Mouse (Mus musculus) lung, adult 2 months (tissue): ENCODE data around the gene Abcb1b.

Experiments
- CTCF ChIP-seq: fragments of 200-500 bp; IDR thresholded peaks from 2 replicates; pipeline ENCODE4 v1.5.1; 2011; ENCODE audit warnings: mild to moderate bottlenecking, low read length, control low read depth; ENCODE audit not compliant: insufficient read depth
- POLR2A ChIP-seq: fragments of 200-500 bp; IDR thresholded peaks from 2 replicates; pipeline ENCODE4 v1.6.1; 2011; ENCODE audit warnings: low read depth, mild to moderate bottlenecking, control low read depth, low read length, borderline replicate concordance; ENCODE audit errors: extremely low read depth

DNA sequence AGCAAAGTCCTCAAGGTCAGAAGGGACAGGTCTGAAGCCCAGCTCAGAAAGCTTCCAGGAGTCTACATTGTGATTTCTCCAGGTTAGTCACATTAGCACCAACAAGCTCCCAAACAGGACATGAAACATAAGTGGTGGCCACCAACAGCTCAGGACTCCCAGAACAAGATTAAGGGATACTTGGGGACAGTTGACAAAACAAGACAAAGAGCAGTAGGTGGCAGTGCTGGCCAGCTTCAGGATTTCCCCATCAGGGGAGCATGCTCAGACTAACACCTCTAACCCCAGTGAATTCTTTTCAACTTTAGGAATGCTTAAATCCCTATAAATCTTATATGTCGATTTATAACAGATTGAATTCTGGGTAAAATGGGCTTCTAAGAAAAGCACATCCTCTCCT lies 70.1 kb downstream of the Abcb1b start:
- TF ChIP-seq POLR2A, result no peak
- peak; percentile 34; the same call in 1 of the 2 replicates for TF ChIP-seq CTCF
